Mouse (Mus musculus): ENCODE measurements around the gene Slc7a1. TPM values are rescaled to one million over a fixed set of nuclear protein-coding genes. Genes with fewer than 3 reads are reported as not detected.
A peak's percentile ranks its signal among the peaks of the same experiment; 100 is the strongest.

Slc7a1 gene
- 13.0 and 13.5 TPM in 2 replicates for polyA plus RNA-seq (2016; fragmentation: Nextera tagmentation; extraction: Ambion mirVana)

DNA sequence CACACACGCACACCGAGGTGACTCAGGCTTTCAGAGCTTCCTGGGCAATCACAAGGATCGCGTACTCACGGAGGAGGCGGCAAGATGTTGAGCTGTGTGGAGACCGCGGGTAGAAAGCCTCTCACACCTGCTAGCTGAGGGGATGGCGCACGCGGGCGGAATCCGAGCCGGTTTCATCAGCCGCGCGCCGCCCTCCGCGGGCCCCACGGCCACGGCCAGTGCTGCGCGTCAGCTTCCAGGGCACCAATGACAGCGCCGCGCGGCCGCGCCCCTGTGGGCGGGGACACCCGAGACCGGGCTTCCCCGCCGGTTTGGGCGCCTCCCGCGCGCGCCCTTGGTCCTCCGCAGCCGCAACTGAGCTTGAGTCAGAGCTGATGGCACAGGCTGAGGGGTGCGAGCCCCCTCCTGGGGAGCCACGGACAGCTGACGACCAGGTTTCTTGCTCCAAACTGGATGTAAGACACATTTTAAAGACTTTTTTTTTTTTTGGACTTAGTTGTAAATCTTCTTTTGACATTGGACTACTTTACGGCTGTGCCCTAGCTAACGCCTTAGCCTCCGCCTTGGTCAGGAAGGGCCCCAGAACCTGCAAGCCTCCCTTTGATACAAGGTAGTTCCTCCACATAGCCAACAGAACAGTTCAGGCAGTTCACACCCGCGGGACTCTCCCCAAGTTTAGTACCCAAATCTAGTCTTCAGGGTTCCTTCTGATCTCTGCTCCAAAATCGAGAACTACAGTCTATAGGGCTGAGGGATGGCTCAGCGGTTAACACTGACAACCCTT lies at the start of gene Slc7a1:
Slc7a1 (minus strand) TSS at position 245 of the 784 bp plus-strand sequence.
- peaks cover 27% of the 10 kb centered on the region for H3K4me1 ChIP-seq
- DNase-seq (ENCODE audit: low spot score), result peak; percentile 87
- H3K27ac ChIP-seq (replicated peaks), result peak within 1 kb of the TSS; percentile 89
- peak within 1 kb of the TSS; percentile 91 for H3K4me3 ChIP-seq
- H3K27me3 ChIP-seq (replicated peaks; ENCODE audit: low read depth, poor library complexity, severe bottlenecking), result peaks cover 22% of the 10 kb centered on the region
- WGBS, result 3% methylated on average over 52 of the region's 52 CpGs
- no peaks in the 10 kb centered on the region for H3K9me3 ChIP-seq
- H3K36me3 ChIP-seq (replicated peaks), result peaks cover 11% of the 10 kb centered on the region

- no peak overlapping the region for H3K27ac ChIP-seq (replicated peaks)
- no peak for DNase-seq (ENCODE audit: low spot score)
- 89% methylated on average over 2 of the region's 2 CpGs for WGBS
- no peaks in the 10 kb centered on the region for H3K4me1 ChIP-seq
- H3K36me3 ChIP-seq (replicated peaks), result no peaks in the 10 kb centered on the region
- H3K4me3 ChIP-seq, result no peak overlapping the region
- H3K27me3 ChIP-seq (replicated peaks; ENCODE audit: low read depth, poor library complexity, severe bottlenecking), result no peaks in the 10 kb centered on the region
- peaks cover 3% of the 10 kb centered on the region; the same call in 1 of the 2 replicates for H3K9me3 ChIP-seq
Measured at GRCm38 (mm10) chr5:148444974-148445373, 45.3 kb upstream of the Slc7a1 start.

DNA sequence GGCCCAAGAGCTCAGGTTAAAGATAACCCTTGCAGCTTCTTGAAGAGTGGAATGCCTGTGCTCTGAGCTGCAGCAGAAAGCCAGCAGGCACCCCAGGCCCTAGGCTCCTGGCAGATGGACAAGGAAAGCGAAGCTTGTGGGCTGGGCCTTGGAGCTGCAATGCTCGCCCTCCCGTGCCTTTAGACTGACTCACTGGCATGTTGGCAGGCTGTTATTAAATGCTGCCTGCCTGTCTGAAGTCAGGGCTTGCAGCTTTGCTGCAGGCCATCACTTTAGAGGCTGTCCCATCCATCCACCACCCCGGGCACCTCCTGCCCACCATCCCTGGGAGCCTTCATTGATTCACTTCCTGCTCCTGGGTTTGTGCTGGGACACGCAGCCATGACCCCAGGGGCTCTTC lies 44.0 kb upstream of the Slc7a1 start:
- H3K36me3 ChIP-seq (replicated peaks), result no peaks in the 10 kb centered on the region
- no peaks in the 10 kb centered on the region for H3K4me1 ChIP-seq
- no peak overlapping the region for H3K27ac ChIP-seq (replicated peaks)
- no peak overlapping the region for H3K4me3 ChIP-seq
- DNase-seq (ENCODE audit: low spot score), result peak; percentile 20
- no peaks in the 10 kb centered on the region for H3K27me3 ChIP-seq (replicated peaks; ENCODE audit: low read depth, poor library complexity, severe bottlenecking)
- H3K9me3 ChIP-seq, result peaks cover 3% of the 10 kb centered on the region; the same call in 1 of the 2 replicates
- 76% methylated on average over 5 of the region's 5 CpGs for WGBS

- no peaks in the 10 kb centered on the region for H3K27me3 ChIP-seq (replicated peaks; ENCODE audit: low read depth, poor library complexity, severe bottlenecking)
- H3K9me3 ChIP-seq, result no peaks in the 10 kb centered on the region
- WGBS, result 65% methylated on average over 3 of the region's 3 CpGs
- DNase-seq (ENCODE audit: low spot score), result no peak
- no peaks in the 10 kb centered on the region for H3K36me3 ChIP-seq (replicated peaks)
- H3K4me1 ChIP-seq, result peaks cover 12% of the 10 kb centered on the region
- peak overlapping the region; percentile 11; the same call in 1 of the 2 replicates for H3K27ac ChIP-seq (replicated peaks)
- H3K4me3 ChIP-seq, result no peak overlapping the region
Measured at GRCm38 (mm10) chr5:148435660-148436059, 36.0 kb upstream of the Slc7a1 start.

DNA sequence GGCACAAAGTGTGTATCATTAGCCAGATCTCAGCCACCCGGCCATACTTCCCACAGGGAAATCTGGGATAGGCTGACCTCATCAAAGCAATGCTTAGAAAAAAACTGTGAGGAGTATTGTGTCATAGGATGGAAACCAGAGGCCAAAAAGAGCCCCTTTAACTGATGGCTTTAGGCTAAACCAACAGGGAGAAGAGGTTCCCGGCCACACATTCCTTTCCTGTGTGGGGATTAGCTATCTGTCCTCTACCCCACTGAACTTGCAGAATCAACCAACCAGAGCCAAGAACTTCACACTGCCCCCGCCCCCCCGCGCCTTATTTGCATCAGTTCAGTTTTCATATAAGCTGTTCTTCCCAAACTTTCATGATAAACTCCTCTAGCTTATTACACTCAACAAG lies 32.4 kb upstream of the Slc7a1 start:
- 81% methylated on average over 5 of the region's 5 CpGs for WGBS
- Histone ChIP-seq H3K4me3 (no peak overlapping the region), H3K27me3 (replicated peaks; ENCODE audit: low read depth, poor library complexity, severe bottlenecking) (no peaks in the 10 kb centered on the region), H3K4me1 (peaks cover 12% of the 10 kb centered on the region), H3K27ac (replicated peaks) (no peak overlapping the region), H3K9me3 (no peaks in the 10 kb centered on the region), H3K36me3 (replicated peaks) (no peaks in the 10 kb centered on the region)
- no peak for DNase-seq (ENCODE audit: low spot score)

DNA sequence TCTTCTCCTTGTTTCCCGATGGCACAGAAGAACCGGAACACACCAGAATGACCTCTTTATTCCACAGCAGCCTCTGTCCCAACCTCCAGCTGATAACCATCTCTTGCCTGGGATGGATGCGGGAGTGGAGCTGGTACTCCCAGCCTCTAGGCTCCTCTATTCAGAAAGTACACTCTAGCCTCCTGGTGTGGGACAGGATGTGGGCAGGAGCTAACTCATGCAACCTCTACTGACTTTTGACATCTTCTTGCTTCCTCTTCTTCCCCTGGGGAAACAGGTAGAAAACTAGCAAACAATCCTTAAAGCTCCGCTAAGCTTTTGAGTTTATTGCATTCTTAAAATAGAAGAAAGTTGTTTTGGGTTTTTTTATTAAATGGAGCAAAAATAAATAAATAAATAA lies 29.1 kb upstream of the Slc7a1 start:
- H3K4me3 ChIP-seq, result no peak overlapping the region
- H3K36me3 ChIP-seq (replicated peaks), result no peaks in the 10 kb centered on the region
- H3K4me1 ChIP-seq, result no peaks in the 10 kb centered on the region
- H3K27me3 ChIP-seq (replicated peaks; ENCODE audit: low read depth, poor library complexity, severe bottlenecking), result no peaks in the 10 kb centered on the region
- no peak overlapping the region for H3K27ac ChIP-seq (replicated peaks)
- H3K9me3 ChIP-seq, result no peaks in the 10 kb centered on the region
- no peak for DNase-seq (ENCODE audit: low spot score)
- 78% methylated on average over 4 of the region's 4 CpGs for WGBS

DNA sequence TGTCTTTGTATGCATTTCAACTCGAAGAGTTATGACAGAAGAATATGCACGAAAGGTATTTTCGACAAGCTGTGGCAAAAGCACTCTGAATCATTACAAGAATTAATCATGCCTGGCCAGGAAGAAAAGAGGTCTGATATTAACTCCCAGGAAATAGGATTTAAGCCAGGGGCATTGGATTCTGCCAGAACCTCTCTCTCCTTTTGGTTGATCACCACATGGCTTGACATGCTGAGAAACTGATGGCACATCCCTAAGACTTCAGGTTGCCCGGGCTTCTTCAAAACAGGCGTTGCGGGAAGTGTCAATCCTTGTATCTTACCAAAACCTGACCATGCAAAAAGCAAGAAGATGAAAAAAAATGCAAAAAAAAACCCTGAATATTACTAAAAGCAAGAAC lies 25.4 kb upstream of the Slc7a1 start:
- no peak overlapping the region for H3K27ac ChIP-seq (replicated peaks)
- H3K4me1 ChIP-seq, result no peaks in the 10 kb centered on the region
- no peak for DNase-seq (ENCODE audit: low spot score)
- no peaks in the 10 kb centered on the region for H3K9me3 ChIP-seq
- no peak overlapping the region for H3K4me3 ChIP-seq
- no peaks in the 10 kb centered on the region for H3K27me3 ChIP-seq (replicated peaks; ENCODE audit: low read depth, poor library complexity, severe bottlenecking)
- WGBS, result 91% methylated on average over 6 of the region's 6 CpGs
- no peaks in the 10 kb centered on the region for H3K36me3 ChIP-seq (replicated peaks)

DNA sequence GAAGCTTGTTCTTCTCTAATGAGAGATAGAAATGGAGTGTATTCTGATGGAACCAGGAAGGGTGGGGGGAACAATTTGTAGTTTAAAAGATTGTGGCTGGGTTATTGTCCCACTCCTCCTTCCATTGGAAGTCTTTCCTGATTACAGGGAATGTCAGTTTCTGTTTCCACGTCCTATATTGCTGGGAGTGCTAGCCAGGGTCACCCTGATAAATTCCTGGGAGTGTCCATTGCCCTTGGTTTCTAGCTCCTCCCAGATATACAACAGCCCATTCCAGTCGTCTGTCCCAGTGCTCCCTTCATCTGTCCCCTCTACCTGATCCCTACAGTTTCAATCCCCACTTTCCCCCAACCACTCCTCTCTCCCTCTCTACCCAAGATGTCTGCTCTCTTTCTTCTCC lies 21.6 kb upstream of the Slc7a1 start:
- H3K27me3 ChIP-seq (replicated peaks; ENCODE audit: low read depth, poor library complexity, severe bottlenecking), result no peaks in the 10 kb centered on the region
- H3K4me3 ChIP-seq, result no peak overlapping the region
- 0 out of 2 replicates have a peak, but pooled peaks cover 3% of the 10 kb centered on the region for H3K9me3 ChIP-seq
- WGBS, result 69% methylated on average over 2 of the region's 2 CpGs
- DNase-seq (ENCODE audit: low spot score), result no peak
- no peaks in the 10 kb centered on the region for H3K4me1 ChIP-seq
- no peaks in the 10 kb centered on the region for H3K36me3 ChIP-seq (replicated peaks)
- no peak overlapping the region for H3K27ac ChIP-seq (replicated peaks)

GRCm38 (mm10) chr5:148419112-148419526 lies 19.4 kb upstream of the Slc7a1 start:
- Histone ChIP-seq H3K9me3 (0 out of 2 replicates have a peak, but pooled peaks cover 3% of the 10 kb centered on the region), H3K27ac (replicated peaks) (no peak overlapping the region), H3K4me3 (no peak overlapping the region), H3K36me3 (replicated peaks) (no peaks in the 10 kb centered on the region), H3K27me3 (replicated peaks; ENCODE audit: low read depth, poor library complexity, severe bottlenecking) (no peaks in the 10 kb centered on the region), H3K4me1 (peaks cover 3% of the 10 kb centered on the region; the same call in 1 of the 2 replicates)
- no peak for DNase-seq (ENCODE audit: low spot score)
- 91% methylated on average over 9 of the region's 9 CpGs for WGBS

DNA sequence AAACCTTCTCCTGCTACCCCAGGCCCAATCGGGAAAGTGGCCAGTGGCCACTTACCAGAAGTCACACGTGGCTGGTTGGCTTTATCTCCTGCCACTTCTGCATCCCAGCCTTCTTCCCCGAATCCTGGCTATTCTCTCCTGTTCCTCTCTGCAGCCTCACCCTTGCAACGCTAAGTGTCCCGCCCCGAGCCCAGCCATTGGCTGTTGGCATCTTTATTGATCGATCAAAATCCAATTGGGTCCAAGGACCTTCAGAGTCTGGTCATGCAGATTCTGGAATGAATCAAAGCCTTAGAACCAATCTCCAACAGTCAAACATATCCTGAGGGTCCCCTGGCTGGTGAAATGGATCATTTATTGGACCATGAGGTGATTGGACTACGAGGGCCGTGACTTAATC lies 18.7 kb upstream of the Slc7a1 start:
- 0 out of 2 replicates have a peak, but pooled peaks cover 3% of the 10 kb centered on the region for H3K9me3 ChIP-seq
- H3K27ac ChIP-seq (replicated peaks), result no peak overlapping the region
- H3K27me3 ChIP-seq (replicated peaks; ENCODE audit: low read depth, poor library complexity, severe bottlenecking), result no peaks in the 10 kb centered on the region
- 95% methylated on average over 9 of the region's 9 CpGs for WGBS
- no peak overlapping the region for H3K4me3 ChIP-seq
- H3K4me1 ChIP-seq, result peaks cover 3% of the 10 kb centered on the region; the same call in 1 of the 2 replicates
- no peaks in the 10 kb centered on the region for H3K36me3 ChIP-seq (replicated peaks)
- no peak for DNase-seq (ENCODE audit: low spot score)

GRCm38 (mm10) chr5:148417756-148418155 lies 18.1 kb upstream of the Slc7a1 start:
- H3K4me1 ChIP-seq, result peaks cover 3% of the 10 kb centered on the region; the same call in 1 of the 2 replicates
- DNase-seq (ENCODE audit: low spot score), result no peak
- no peaks in the 10 kb centered on the region for H3K27me3 ChIP-seq (replicated peaks; ENCODE audit: low read depth, poor library complexity, severe bottlenecking)
- 0 out of 2 replicates have a peak, but pooled peaks cover 3% of the 10 kb centered on the region for H3K9me3 ChIP-seq
- WGBS, result 98% methylated on average over 1 of the region's 1 CpGs
- no peak overlapping the region for H3K4me3 ChIP-seq
- no peak overlapping the region for H3K27ac ChIP-seq (replicated peaks)
- no peaks in the 10 kb centered on the region for H3K36me3 ChIP-seq (replicated peaks)

DNA sequence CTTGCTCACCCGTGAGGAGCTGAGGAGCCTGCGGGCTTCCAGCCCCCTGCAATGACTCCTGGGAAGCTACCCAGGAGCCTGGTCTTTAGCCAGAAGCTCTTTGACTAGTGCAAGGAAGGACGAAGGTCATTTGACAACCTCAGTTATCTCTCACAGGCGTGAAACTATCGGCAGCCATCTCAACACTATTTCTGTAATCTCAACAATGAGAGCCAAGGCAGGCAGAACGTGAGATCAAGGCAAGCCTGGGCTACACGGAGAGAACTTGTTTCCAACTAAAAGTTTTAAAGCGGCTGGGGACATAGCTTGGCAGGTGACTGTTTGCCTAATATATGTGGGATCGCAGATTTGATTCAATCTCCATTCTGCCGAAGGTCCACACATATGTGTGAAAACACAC lies 16.8 kb upstream of the Slc7a1 start:
- peaks cover 3% of the 10 kb centered on the region; the same call in 1 of the 2 replicates for H3K4me1 ChIP-seq
- no peak for DNase-seq (ENCODE audit: low spot score)
- 74% methylated on average over 10 of the region's 10 CpGs for WGBS
- H3K27me3 ChIP-seq (replicated peaks; ENCODE audit: low read depth, poor library complexity, severe bottlenecking), result no peaks in the 10 kb centered on the region
- no peak overlapping the region for H3K4me3 ChIP-seq
- H3K27ac ChIP-seq (replicated peaks), result no peak overlapping the region
- H3K36me3 ChIP-seq (replicated peaks), result no peaks in the 10 kb centered on the region
- H3K9me3 ChIP-seq, result 0 out of 2 replicates have a peak, but pooled peaks cover 3% of the 10 kb centered on the region

GRCm38 (mm10) chr5:148414233-148414632 lies 14.5 kb upstream of the Slc7a1 start:
- Histone ChIP-seq H3K36me3 (replicated peaks) (no peaks in the 10 kb centered on the region), H3K4me3 (no peak overlapping the region), H3K27me3 (replicated peaks; ENCODE audit: low read depth, poor library complexity, severe bottlenecking) (no peaks in the 10 kb centered on the region), H3K4me1 (peaks cover 3% of the 10 kb centered on the region; the same call in 1 of the 2 replicates), H3K27ac (replicated peaks) (no peak overlapping the region), H3K9me3 (0 out of 2 replicates have a peak, but pooled peaks cover 3% of the 10 kb centered on the region)
- 43% methylated on average over 7 of the region's 7 CpGs for WGBS
- DNase-seq (ENCODE audit: low spot score), result no peak

Measured in embryonic facial prominence, embryonic 10.5 days (tissue).